Mouse (Mus musculus) frontal cortex, adult (tissue): ENCODE measurements at regions not wholly inside any gene's neighbourhood (a gene's known extent, or its start where the extent isn't known, plus 50 kb on each side); places are given as distances from the start of the nearest gene placed in this dataset.

Experiments
- ATAC-seq: cut with Nextera tagmentation; 2 replicates; pipeline ENCODE4 v1.9.2; 2017; ENCODE audit warnings: mild to moderate bottlenecking, moderate library complexity, mixed read lengths; ENCODE audit not compliant: low TSS enrichment

- ATAC-seq = peak; percentile 47; the same call in 1 of the 2 replicates
Measured at GRCm38 (mm10) chr4:74466081-74466480, 223.8 kb downstream of the Kdm4c start.

GRCm38 (mm10) chr4:74512489-74512888 is 270.2 kb downstream of the Kdm4c start:
- ATAC-seq = no peak

GRCm38 (mm10) chr4:74553888-74554287 is 311.6 kb downstream of the Kdm4c start:
- ATAC-seq = no peak

GRCm38 (mm10) chr4:74563565-74563964 is 321.3 kb downstream of the Kdm4c start:
- ATAC-seq = peak; percentile 83

GRCm38 (mm10) chr4:74586400-74586799 is 344.1 kb downstream of the Kdm4c start:
- no peak for ATAC-seq

- peak; percentile 91 for ATAC-seq
Measured at GRCm38 (mm10) chr4:74587125-74587524, 344.8 kb downstream of the Kdm4c start.

GRCm38 (mm10) chr4:74588761-74589160 is 346.5 kb downstream of the Kdm4c start:
- ATAC-seq = no peak

GRCm38 (mm10) chr4:74613032-74613431 is 370.7 kb downstream of the Kdm4c start:
- no peak for ATAC-seq
